9 mouse cellular contexts compared by ENCODE assay signal in genomic region chr9:77636450-77636951, GRCm38 (mm10). TPM values are rescaled to one million over a fixed set of nuclear protein-coding genes. Genes with fewer than 3 reads are reported as not detected.
DNase-seq lines count a peak whose midpoint lies in the region; ATAC-seq lines count a peak whose summit lies in the region.
"Had no signal": no experiment of that assay in that cellular context is flagged by ENCODE, and none has a peak within 500 bp of the region (broad histone marks: within the 10 kb centered on the region; RNA-seq: fewer than 3 reads in every experiment).

Klhl31 (plus strand) TSS chr9:77636500.

- H3K4me1 ChIP-seq in embryonic facial prominence, embryonic 14.5 days (ENCODE audit: control insufficient read depth, insufficient read depth, low read length), result 0 out of 2 replicates have a peak, but pooled peaks cover 5% of the 10 kb centered on the region
- peaks cover 24% of the 10 kb centered on the region for H3K4me1 ChIP-seq in heart, embryonic 13.5 days
- H3K4me1 ChIP-seq: liver, embryonic 12.5 days had no signal

- H3K27me3 ChIP-seq in embryonic facial prominence, embryonic 14.5 days (replicated peaks; ENCODE audit: control insufficient read depth, insufficient read depth, low read length), result no peaks in the 10 kb centered on the region
- no peaks in the 10 kb centered on the region for H3K27me3 ChIP-seq in heart, embryonic 13.5 days (replicated peaks)
- H3K27me3 ChIP-seq: liver, embryonic 12.5 days had no signal

- 0 out of 2 replicates have a peak within 1 kb of the TSS, but pooled peaks have one; percentile 4 for H3K4me2 ChIP-seq in embryonic facial prominence, embryonic 14.5 days (ENCODE audit: low read depth, low read length)
- peak within 1 kb of the TSS; percentile 71 for H3K4me2 ChIP-seq in heart, embryonic 13.5 days
- H3K4me2 ChIP-seq: liver, embryonic 12.5 days had no signal

- 0 out of 2 replicates have a peak within 1 kb of the TSS, but pooled peaks have one; percentile 14 for H3K9ac ChIP-seq in embryonic facial prominence, embryonic 14.5 days (ENCODE audit: low read depth, low read length)
- peak within 1 kb of the TSS; percentile 83 for H3K9ac ChIP-seq in heart, embryonic 13.5 days
- H3K9ac ChIP-seq: liver, embryonic 12.5 days had no signal

- H3K4me3 ChIP-seq in embryonic facial prominence, embryonic 14.5 days (ENCODE audit: low read depth, low read length), result no peak within 1 kb of the TSS
- H3K4me3 ChIP-seq in heart, embryonic 13.5 days, result peak within 1 kb of the TSS; percentile 55
- H3K4me3 ChIP-seq: liver, embryonic 12.5 days had no signal

- DNase-seq in embryo, embryonic 11 days, result peak; percentile 14
- no peak for DNase-seq in embryo, embryonic 10 days (ENCODE audit: low spot score)
- DNase-seq in embryonic facial prominence, embryonic 14.5 days (ENCODE audit: low spot score), result peak; percentile 25
- peak; percentile 21 for DNase-seq in kidney, postnatal 14 days
- no peak for DNase-seq in adrenal gland, adult 8-10 months
- no peak for DNase-seq in cerebellum, postnatal 4 days (ENCODE audit: low spot score in 2 of 2)
- no peak for DNase-seq in spleen, adult 12 weeks (ENCODE audit: low spot score)

- ATAC-seq in embryonic facial prominence, embryonic 14.5 days (ENCODE audit: low read depth), result peak; percentile 64
- ATAC-seq in heart, embryonic 13.5 days (ENCODE audit: extremely low read depth, insufficient number of reproducible peaks, low FRiP score, low TSS enrichment), result peak; percentile 61; the same call in 1 of the 2 replicates
- ATAC-seq: liver, embryonic 12.5 days had no signal

- 37% methylated on average over 9 of the region's 10 CpGs for WGBS in embryonic facial prominence, embryonic 14.5 days
- WGBS in heart, embryonic 13.5 days, result 14% methylated on average over 10 of the region's 10 CpGs

- H3K9me3 ChIP-seq in embryonic facial prominence, embryonic 14.5 days (ENCODE audit: control insufficient read depth, low read length), result no peaks in the 10 kb centered on the region
- H3K9me3 ChIP-seq in heart, embryonic 13.5 days, result no peaks in the 10 kb centered on the region
- H3K9me3 ChIP-seq: liver, embryonic 12.5 days had no signal

- peak within 1 kb of the TSS; percentile 44 for H3K27ac ChIP-seq in embryonic facial prominence, embryonic 14.5 days (replicated peaks; ENCODE audit: low read depth, low read length)
- H3K27ac ChIP-seq in heart, embryonic 13.5 days (replicated peaks), result peak within 1 kb of the TSS; percentile 97
- H3K27ac ChIP-seq: liver, embryonic 12.5 days had no signal

- H3K36me3 ChIP-seq in embryonic facial prominence, embryonic 14.5 days (ENCODE audit: control insufficient read depth, insufficient read depth, low read length), result no peaks in the 10 kb centered on the region
- H3K36me3 ChIP-seq in heart, embryonic 13.5 days, result peaks cover 3% of the 10 kb centered on the region; the same call in 1 of the 2 replicates
- H3K36me3 ChIP-seq: liver, embryonic 12.5 days had no signal

RNA-seq across cellular contexts. Expression of gene Klhl31, which starts in this region (rescaled TPM):
- polyA plus RNA-seq in embryonic facial prominence, embryonic 14.5 days (2014; fragmentation: Nextera tagmentation; extraction: Ambion mirVana), result 31.1 and 39.8 TPM in 2 replicates
- polyA plus RNA-seq in heart, embryonic 13.5 days (2015; fragmentation: Nextera tagmentation; extraction: Ambion mirVana), result 46.2 and 49.9 TPM in 2 replicates
- total RNA-seq in adrenal gland, adult 8-10 months (2022), result under 1 TPM in 2 of 4 experiments, not detected in 2; 0.03 to 0.09 TPM

Comparison
In these comparisons a context has a peak if more than half of its experiments do, and no peak if none do; other contexts are left out.
1. DNase-seq: peak in embryo, embryonic 11 days (single experiment), embryonic facial prominence, embryonic 14.5 days (single experiment) and kidney, postnatal 14 days (single experiment); none in embryo, embryonic 10 days (single experiment), adrenal gland, adult 8-10 months (single experiment), cerebellum, postnatal 4 days (0 of 2) and spleen, adult 12 weeks (single experiment).